Mouse (Mus musculus) bone marrow, adult 2 months (tissue): Measurements from ENCODE around the gene Tprkb.

Experiments
- CTCF ChIP-seq: fragments of 200-500 bp; IDR thresholded peaks from 2 replicates; pipeline ENCODE4 v1.5.1; 2011; ENCODE audit warnings: low read length, control low read depth; ENCODE audit not compliant: control insufficient read depth, insufficient read depth
- POLR2A ChIP-seq: fragments of 200-500 bp; IDR thresholded peaks from 2 replicates; pipeline ENCODE4 v1.6.1; 2011; ENCODE audit warnings: low read depth, mild to moderate bottlenecking, control low read depth, low read length, borderline replicate concordance; ENCODE audit not compliant: control insufficient read depth

- TF ChIP-seq POLR2A (no peak), CTCF (no peak)
These were observed 61.7 kb downstream of the Tprkb start for GRCm38 (mm10) chr6:85973336-85973735.
